Mouse (Mus musculus): Measurements from ENCODE around the gene Rnase13.
"Not testable (repeated sequence)": the region's sequence is repeated elsewhere in the genome, so short reads cannot be mapped to it uniquely, and the experiment has no call there.

The Rnase13 gene

DNA sequence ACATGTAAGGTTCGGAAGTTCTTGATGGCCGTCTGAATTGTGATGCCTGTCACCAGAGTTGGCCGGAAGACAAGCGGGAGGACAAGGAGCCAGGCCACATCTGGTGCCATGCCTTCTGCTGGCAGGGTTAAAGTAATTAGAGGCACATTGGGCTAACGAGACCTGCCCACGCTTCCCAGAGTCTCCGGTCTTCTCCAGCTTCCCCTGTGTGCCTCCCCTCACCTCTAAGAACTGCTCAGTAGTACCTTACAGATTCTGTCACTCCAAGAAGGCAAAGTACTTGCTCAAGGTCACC lies at the start of gene Rnase13:
Gene Rnase13 (minus strand): TSS at position 203 of the 295 bp plus-strand sequence.
- in situ Hi-C loops (cut with MseI, MboI) = no loop called here

DNA sequence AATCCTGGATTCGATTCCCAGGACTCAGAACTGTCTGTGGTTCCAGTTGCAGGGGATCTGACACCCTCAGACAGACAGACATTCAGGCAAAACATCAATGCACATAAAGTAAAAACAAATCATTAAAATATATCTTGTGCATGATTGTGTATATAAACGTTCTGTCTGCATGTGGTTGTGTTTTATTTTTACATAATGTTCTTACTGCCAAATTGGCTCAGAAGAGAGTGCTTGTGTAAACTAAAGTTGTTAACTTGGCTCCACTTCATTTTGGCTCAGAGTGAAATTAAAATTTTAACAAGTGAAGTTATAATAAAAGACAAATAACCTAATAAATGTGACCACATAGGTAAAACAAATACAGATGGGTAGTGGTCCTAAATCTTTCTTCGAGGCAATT lies 44.8 kb upstream of the Rnase13 start:
- in situ Hi-C loops (cut with MseI, MboI) = no loop called here

GRCm38 (mm10) chr14:51960316-51960715 lies 37.7 kb upstream of the Rnase13 start:
- in situ Hi-C loops (cut with MseI, MboI) = no loop called here

DNA sequence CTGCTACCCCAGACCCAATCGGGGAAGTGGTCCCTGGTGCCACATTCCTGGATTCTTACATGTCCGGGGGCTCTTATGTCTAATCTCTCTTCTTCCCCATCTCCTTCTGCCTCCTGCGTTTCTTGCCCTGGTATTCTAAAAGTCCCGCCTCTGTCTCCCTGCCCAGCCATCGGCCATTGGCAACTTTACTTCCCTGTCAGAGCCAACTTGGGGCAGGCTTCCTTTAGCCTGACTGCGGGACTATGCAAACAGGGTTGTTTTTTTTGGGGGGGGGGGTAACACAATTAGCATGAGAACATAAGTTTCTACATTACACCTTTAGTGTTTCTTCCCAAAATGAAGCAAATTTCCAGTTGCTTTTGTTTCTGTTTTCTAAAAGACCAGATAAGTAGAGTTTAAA lies 20.8 kb upstream of the Rnase13 start:
- in situ Hi-C loops (cut with MseI, MboI) = no loop called here

GRCm38 (mm10) chr14:51942236-51942635 lies 19.7 kb upstream of the Rnase13 start:
- in situ Hi-C loops (cut with MseI, MboI) = no loop called here

DNA sequence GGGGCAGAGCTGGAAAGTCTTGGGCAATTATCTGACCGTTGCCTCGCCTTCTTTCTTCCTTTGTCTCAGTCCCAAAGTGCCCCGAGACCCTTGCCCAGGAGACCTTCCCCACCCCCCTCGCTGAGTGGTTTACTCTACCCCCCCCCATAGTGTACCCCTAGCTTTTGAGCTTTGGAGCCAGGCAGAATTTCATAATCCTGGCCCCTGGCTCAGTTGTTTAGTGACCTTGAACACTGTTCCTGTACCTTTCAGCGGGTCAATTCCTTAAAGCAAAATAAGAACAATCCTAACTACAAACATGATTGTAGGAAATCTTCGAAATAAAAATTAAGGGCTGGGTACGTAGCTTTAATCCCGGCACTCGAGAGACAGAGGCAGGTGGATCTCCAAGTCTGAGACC lies 19.0 kb upstream of the Rnase13 start:
- in situ Hi-C loops (cut with MseI, MboI) = no loop called here

GRCm38 (mm10) chr14:51940944-51941560 lies 18.5 kb upstream of the Rnase13 start:
- in situ Hi-C loops (cut with MseI, MboI) = no loop called here

GRCm38 (mm10) chr14:51939005-51939404 lies 16.4 kb upstream of the Rnase13 start:
- in situ Hi-C loops (cut with MseI, MboI) = no loop called here

GRCm38 (mm10) chr14:51932092-51933020 lies 9.8 kb upstream of the Rnase13 start:
- in situ Hi-C loops (cut with MseI, MboI) = no loop called here

DNA sequence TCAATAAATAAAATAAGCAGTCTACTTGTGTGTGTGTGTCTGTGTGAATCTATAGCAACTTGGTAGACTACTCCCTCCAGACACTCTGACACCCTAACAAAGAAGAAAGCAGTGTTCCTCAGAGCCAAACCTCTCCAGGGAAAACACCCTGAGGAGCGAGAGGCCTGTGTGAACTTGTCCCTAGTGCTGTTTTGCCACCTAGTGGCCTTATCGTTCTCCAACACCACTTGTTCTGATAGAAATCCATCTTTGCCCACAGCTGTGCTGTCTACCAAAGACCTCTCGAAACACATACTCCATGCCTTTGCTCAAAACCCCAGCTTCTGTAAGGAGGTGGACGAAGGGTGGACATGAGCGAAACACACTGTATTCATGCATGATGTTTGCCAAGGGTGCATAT lies 8.3 kb upstream of the Rnase13 start:
- in situ Hi-C loops (cut with MseI, MboI) = no loop called here

GRCm38 (mm10) chr14:51929968-51930367 lies 7.4 kb upstream of the Rnase13 start:
- in situ Hi-C loops (cut with MseI, MboI) = no loop called here

GRCm38 (mm10) chr14:51929309-51929943 lies 6.9 kb upstream of the Rnase13 start:
- in situ Hi-C loops (cut with MseI, MboI) = no loop called here

DNA sequence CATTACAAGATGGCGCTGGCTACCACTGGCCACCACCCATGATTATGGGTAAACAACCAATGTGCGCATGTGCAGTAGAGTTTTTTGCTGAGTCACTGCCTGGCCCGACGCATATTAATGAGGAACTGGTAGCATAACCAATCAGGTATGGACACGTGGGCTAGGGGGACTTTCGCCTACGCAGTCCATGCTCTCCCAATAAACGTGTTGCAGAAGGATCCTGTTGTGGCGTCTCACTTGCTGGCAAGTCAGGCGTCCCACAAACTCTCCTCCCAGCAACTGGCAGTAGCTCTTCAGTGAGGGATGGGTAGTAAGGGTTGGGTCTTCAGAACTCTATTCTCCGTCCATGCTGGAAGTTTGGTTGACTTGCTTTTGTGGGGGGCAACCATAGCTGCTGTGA lies 4.4 kb upstream of the Rnase13 start:
- in situ Hi-C loops (cut with MseI, MboI) = not testable (repeated sequence)

DNA sequence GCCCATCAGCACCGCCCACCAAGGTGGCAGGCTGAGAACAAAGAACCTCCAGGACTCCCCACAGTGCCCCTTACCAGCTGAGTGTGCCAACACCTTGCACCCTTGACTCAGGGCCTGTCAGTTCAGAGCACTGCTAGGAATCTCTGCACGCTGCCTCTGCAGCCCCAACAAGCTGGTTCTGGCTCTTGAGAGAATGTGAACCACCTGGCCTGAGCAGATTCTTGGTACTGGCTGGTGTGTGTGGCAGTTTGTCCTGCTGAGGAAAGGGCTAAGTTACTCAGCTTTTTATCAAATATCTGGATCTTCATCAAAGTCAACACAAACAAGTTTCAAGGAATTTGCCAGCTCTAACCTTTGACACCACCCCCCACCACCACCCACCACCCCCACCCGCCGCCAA lies 919 bp upstream of the Rnase13 start:
- in situ Hi-C loops (cut with MseI, MboI) = no loop called here

DNA sequence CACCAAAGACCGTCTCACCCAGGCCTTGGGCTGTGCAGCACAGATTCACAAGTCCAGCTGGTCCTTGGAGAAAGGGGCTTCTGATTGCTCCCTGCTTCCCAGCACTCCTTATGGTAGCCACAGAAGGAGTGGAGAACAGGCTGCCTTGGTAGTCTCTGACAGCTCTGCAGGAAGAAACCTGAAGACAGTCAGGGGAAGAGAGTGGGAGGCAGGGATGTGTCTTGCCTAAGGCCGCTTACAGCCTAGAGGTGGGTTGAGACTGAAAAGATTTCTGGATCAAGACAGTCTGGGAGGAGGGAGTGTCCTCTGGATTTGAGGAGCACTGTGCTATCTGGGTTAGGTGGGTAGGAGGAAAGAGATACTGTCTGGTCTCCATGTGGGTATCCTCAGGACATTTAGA lies 337 bp upstream of the Rnase13 start:
- in situ Hi-C loops (cut with MseI, MboI) = no loop called here

GRCm38 (mm10) chr14:51921759-51922570 lies 608 bp downstream of the Rnase13 start:
- in situ Hi-C loops (cut with MseI, MboI) = no loop called here

GRCm38 (mm10) chr14:51918966-51919365 lies 3.6 kb downstream of the Rnase13 start:
- in situ Hi-C loops (cut with MseI, MboI) = no loop called here

DNA sequence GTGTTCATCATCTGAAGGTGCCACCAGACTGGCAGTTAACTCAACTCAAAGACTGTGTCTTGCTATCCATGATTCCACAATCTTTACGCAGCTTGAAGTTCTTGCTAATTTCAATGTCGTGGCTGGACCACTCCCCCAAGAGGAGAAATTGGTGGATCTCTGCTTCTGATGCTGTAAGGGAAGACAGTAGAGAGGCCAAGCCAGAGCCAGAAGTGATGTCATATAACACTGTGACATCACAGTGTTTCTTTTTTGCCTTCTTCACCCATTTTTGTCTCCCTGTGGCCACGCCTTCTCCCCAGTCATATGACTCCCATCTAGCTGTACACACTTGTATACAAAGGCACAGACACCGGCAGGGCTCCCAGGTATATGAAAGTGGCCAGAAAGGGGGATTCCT lies 4.4 kb downstream of the Rnase13 start, which contains the start of gene Tppp2:
Gene Tppp2 (plus strand): TSS at position 301 of the 400 bp plus-strand sequence.
- in situ Hi-C loops (cut with MseI, MboI) = no loop called here

DNA sequence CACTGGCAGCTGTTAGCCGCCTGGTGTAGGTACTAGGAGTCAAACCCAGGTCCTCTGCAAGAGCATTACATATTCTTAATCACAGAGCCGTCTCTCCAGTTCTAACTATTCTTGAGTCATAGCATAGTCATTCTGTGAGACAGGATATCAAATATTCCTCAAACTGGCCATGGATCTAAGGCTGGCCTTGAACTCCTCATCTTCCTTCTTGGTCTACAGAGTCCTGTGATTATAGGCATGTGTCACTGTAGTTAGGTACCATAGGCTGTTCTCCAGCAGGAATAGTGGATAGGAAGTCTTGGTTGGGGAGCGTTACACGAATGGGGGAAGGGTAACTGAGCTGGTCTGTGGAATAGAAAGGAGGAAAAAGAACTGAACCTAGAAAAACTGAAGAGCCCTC lies 6.0 kb downstream of the Rnase13 start:
- in situ Hi-C loops (cut with MseI, MboI) = no loop called here

DNA sequence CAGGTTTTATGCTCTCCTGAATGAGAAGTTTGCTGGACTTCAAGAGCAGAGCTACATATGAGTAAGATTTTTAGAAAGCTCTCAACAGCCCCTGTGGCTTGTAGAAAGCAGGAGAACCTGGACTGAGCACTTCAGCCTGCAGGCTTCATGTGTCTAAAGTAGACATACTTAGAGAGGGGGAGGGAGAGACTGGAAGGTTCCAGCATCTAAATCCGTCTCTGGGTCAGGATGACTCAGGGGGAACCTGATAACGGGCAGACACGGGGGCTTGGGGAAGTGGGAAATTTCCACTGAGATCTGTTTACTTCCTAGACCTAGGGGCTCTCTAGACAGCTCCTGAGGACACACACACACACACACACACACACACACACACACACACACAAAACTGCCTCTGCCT lies 7.5 kb downstream of the Rnase13 start:
- in situ Hi-C loops (cut with MseI, MboI) = no loop called here

DNA sequence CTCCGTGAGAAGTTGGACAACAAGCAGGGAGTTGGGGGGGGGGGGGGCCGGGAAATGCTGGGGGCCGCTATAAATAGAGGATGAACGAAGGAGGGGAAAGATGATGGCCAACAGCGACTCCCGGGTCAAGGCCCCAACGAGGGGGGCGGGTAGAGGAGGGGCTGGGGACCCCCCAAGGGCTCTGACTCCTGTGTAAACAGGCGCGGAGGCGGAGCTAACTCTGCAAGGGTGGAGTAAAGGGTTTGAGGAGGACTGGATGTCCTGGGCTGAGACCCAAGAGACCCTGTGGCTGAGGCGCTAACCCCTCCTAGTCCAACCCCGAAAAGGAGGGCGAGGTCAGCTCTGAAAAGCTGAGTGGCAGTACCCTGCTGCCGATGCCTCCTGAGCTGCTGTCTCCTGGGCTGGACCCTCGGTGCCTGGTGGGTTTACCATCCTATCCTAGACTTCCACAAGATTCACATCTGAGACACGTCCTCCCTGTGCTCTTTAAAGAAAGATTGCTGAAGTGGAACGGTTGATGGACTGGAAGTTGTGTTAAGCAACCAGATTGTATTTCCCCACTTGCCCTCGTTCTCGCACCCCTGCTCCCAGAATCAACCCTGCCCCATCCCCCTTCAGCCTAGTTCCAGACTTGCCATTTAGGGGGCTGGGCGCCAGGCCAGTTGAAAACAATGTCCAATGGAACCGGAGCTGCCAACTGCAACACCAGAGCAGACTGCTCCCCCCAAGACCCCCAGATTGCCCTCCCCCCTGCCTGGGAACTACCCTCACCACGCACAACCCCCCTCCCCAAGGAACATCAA lies 8.4 kb downstream of the Rnase13 start, which contains the start of gene Ndrg2:
Gene Ndrg2 (minus strand): TSS at position 199 of the 803 bp plus-strand sequence.
- in situ Hi-C loops (cut with MseI, MboI) = loop anchor here in 1 of 2 experiments (5.0 kb wide), 1 partner anchor 88 kb away; no protein-coding TSS in a partner anchor

Data from mouse trophoblast stem cell (cell line).